Mouse (Mus musculus) limb, embryonic 11.5 days (tissue): Measurements from ENCODE around the gene Dnase2b. TPM values are rescaled to one million over a fixed set of nuclear protein-coding genes. Genes with fewer than 3 reads are reported as not detected.

ENCODE experiments used
- ATAC-seq: fragments of 200-750 bp; cut with Nextera tagmentation; 2 replicates; pipeline ENCODE4 v1.8.0; 2017; ENCODE audit warnings: low read depth; ENCODE audit not compliant: insufficient number of reproducible peaks, low FRiP score, low TSS enrichment
- DNase-seq: peaks from one replicate; pipeline ENCODE4 v3.0.0-alpha.2; 2015; ENCODE audit warnings: low spot score
- H3K27ac ChIP-seq: fragments of 300-500 bp; sonication (generic); replicated peaks from 2 replicates; pipeline ENCODE4 v1.5.1; 2014; ENCODE audit warnings: low read depth, mild to moderate bottlenecking, low read length
- H3K27me3 ChIP-seq: fragments of 300-500 bp; sonication (generic); 2 replicates; pipeline ENCODE4 v1.6.1; 2014; ENCODE audit warnings: mild to moderate bottlenecking, low read length, mixed read lengths; ENCODE audit not compliant: control insufficient read depth, insufficient read depth
- H3K36me3 ChIP-seq: fragments of 300-500 bp; sonication (generic); 2 replicates; pipeline ENCODE4 v1.6.1; 2014; ENCODE audit warnings: mild to moderate bottlenecking, low read length, moderate library complexity, mixed read lengths; ENCODE audit not compliant: control insufficient read depth, insufficient read depth
- H3K4me1 ChIP-seq: fragments of 300-500 bp; sonication (generic); 2 replicates; pipeline ENCODE4 v1.6.1; 2014; ENCODE audit warnings: low read length, mixed read lengths; ENCODE audit not compliant: control insufficient read depth, insufficient read depth
- H3K4me2 ChIP-seq: fragments of 300-500 bp; sonication (generic); 2 replicates; pipeline ENCODE4 v1.6.1; 2014; ENCODE audit warnings: low read depth, mild to moderate bottlenecking, moderate library complexity; ENCODE audit not compliant: severe bottlenecking
- H3K4me3 ChIP-seq: fragments of 300-500 bp; sonication (generic); 2 replicates; pipeline ENCODE4 v1.5.1; 2014; ENCODE audit warnings: low read depth, low read length
- H3K9ac ChIP-seq: fragments of 300-500 bp; sonication (generic); 2 replicates; pipeline ENCODE4 v1.6.1; 2014; ENCODE audit warnings: mild to moderate bottlenecking, low read length
- H3K9me3 ChIP-seq: fragments of 300-500 bp; sonication (generic); 2 replicates; pipeline ENCODE4 v1.6.1; 2016; ENCODE audit warnings: low read length; ENCODE audit not compliant: control insufficient read depth
- WGBS: fragments of 180-500 bp; shearing (Covaris S2); extraction: QIAGEN DNeasy Blood & Tissue Kit; methylation state at CpG from one replicate; pipeline ENCODE4 v1.1.7; 2014; 5-methylcytosine and 5-hydroxymethylcytosine counted together
- polyA plus RNA-seq: library from polyadenylated mRNA; unstranded; fragments of >200 nt; fragmentation: Nextera tagmentation; extraction: Ambion mirVana; gene quantifications from 2 replicates; pipeline ENCODE4 v1.2.1, GENCODE M21; 2014

Gene Dnase2b
- polyA plus RNA-seq, 1 experiment from 2014 or later: not detected

- no peaks in the 10 kb centered on the region for H3K27me3 ChIP-seq
- H3K4me1 ChIP-seq: no peaks in the 10 kb centered on the region
- DNase-seq (no peak), ATAC-seq (no peak)
- no peak overlapping the region for H3K9ac ChIP-seq
- WGBS: 81% methylated on average over 2 of the region's 2 CpGs
- H3K9me3 ChIP-seq: no peaks in the 10 kb centered on the region
- H3K27ac ChIP-seq: no peak overlapping the region
- no peaks in the 10 kb centered on the region for H3K36me3 ChIP-seq
- H3K4me3 ChIP-seq: no peak overlapping the region
- no peak overlapping the region for H3K4me2 ChIP-seq
These were observed 23.8 kb downstream of the Dnase2b start for GRCm38 (mm10) chr3:146591601-146592000.

- H3K36me3 ChIP-seq: no peaks in the 10 kb centered on the region
- no peaks in the 10 kb centered on the region for H3K9me3 ChIP-seq
- no peak for ATAC-seq
- no peak overlapping the region for H3K9ac ChIP-seq
- H3K27ac ChIP-seq: no peak overlapping the region
- WGBS: 88% methylated on average over 7 of the region's 7 CpGs
- no peaks in the 10 kb centered on the region for H3K4me1 ChIP-seq
- H3K4me2 ChIP-seq: no peak overlapping the region
- no peaks in the 10 kb centered on the region for H3K27me3 ChIP-seq
- DNase-seq: no peak
- no peak overlapping the region for H3K4me3 ChIP-seq
These were observed 24.2 kb downstream of the Dnase2b start for GRCm38 (mm10) chr3:146591159-146591558.

GRCm38 (mm10) chr3:146589523-146589922, 25.9 kb downstream of the Dnase2b start:
- Histone ChIP-seq H3K9me3 (no peaks in the 10 kb centered on the region), H3K4me3 (no peak overlapping the region), H3K4me2 (no peak overlapping the region), H3K27me3 (no peaks in the 10 kb centered on the region), H3K9ac (no peak overlapping the region), H3K27ac (no peak overlapping the region), H3K4me1 (no peaks in the 10 kb centered on the region), H3K36me3 (no peaks in the 10 kb centered on the region)
- ATAC-seq (no peak), DNase-seq (peak; percentile 22)
- WGBS: 65% methylated on average over 6 of the region's 6 CpGs

GRCm38 (mm10) chr3:146586616-146587015, 28.8 kb downstream of the Dnase2b start:
- no peak overlapping the region for H3K4me2 ChIP-seq
- H3K36me3 ChIP-seq: no peaks in the 10 kb centered on the region
- H3K9ac ChIP-seq: no peak overlapping the region
- no peaks in the 10 kb centered on the region for H3K9me3 ChIP-seq
- H3K4me3 ChIP-seq: no peak overlapping the region
- H3K27me3 ChIP-seq: no peaks in the 10 kb centered on the region
- H3K27ac ChIP-seq: no peak overlapping the region
- no peak for DNase-seq
- no peak for ATAC-seq
- WGBS: 92% methylated on average over 14 of the region's 14 CpGs
- H3K4me1 ChIP-seq: no peaks in the 10 kb centered on the region

- no peaks in the 10 kb centered on the region for H3K36me3 ChIP-seq
- ATAC-seq: no peak
- H3K4me1 ChIP-seq: no peaks in the 10 kb centered on the region
- DNase-seq: no peak
- WGBS: 77% methylated on average over 5 of the region's 5 CpGs
- H3K4me3 ChIP-seq: no peak overlapping the region
- no peaks in the 10 kb centered on the region for H3K27me3 ChIP-seq
- no peak overlapping the region for H3K9ac ChIP-seq
- H3K9me3 ChIP-seq: no peaks in the 10 kb centered on the region
- no peak overlapping the region for H3K27ac ChIP-seq
- H3K4me2 ChIP-seq: no peak overlapping the region
These were observed 31.5 kb downstream of the Dnase2b start for GRCm38 (mm10) chr3:146583908-146584307.

GRCm38 (mm10) chr3:146583478-146583877, 31.9 kb downstream of the Dnase2b start:
- no peak for DNase-seq
- H3K4me1 ChIP-seq: no peaks in the 10 kb centered on the region
- no peak overlapping the region for H3K4me2 ChIP-seq
- no peaks in the 10 kb centered on the region for H3K36me3 ChIP-seq
- no peak overlapping the region for H3K27ac ChIP-seq
- H3K9ac ChIP-seq: no peak overlapping the region
- H3K4me3 ChIP-seq: no peak overlapping the region
- ATAC-seq: no peak
- H3K9me3 ChIP-seq: no peaks in the 10 kb centered on the region
- WGBS: 87% methylated on average over 4 of the region's 4 CpGs
- no peaks in the 10 kb centered on the region for H3K27me3 ChIP-seq

GRCm38 (mm10) chr3:146580039-146580729, 35.2 kb downstream of the Dnase2b start:
- Histone ChIP-seq H3K4me3 (no peak overlapping the region), H3K27me3 (no peaks in the 10 kb centered on the region), H3K4me1 (no peaks in the 10 kb centered on the region), H3K27ac (no peak overlapping the region), H3K4me2 (no peak overlapping the region), H3K36me3 (no peaks in the 10 kb centered on the region), H3K9me3 (no peaks in the 10 kb centered on the region), H3K9ac (no peak overlapping the region)
- ATAC-seq (no peak), DNase-seq (no peak)
- 90% methylated on average over 3 of the region's 3 CpGs for WGBS

GRCm38 (mm10) chr3:146577591-146577990, 37.8 kb downstream of the Dnase2b start:
- WGBS: 77% methylated on average over 2 of the region's 2 CpGs
- no peak for DNase-seq
- Histone ChIP-seq H3K9ac (no peak overlapping the region), H3K4me3 (no peak overlapping the region), H3K4me2 (no peak overlapping the region), H3K27ac (no peak overlapping the region), H3K27me3 (no peaks in the 10 kb centered on the region), H3K9me3 (no peaks in the 10 kb centered on the region), H3K36me3 (no peaks in the 10 kb centered on the region), H3K4me1 (no peaks in the 10 kb centered on the region)
- no peak for ATAC-seq

- no peak overlapping the region for H3K4me2 ChIP-seq
- 87% methylated on average over 1 of the region's 1 CpGs for WGBS
- ATAC-seq (no peak), DNase-seq (no peak)
- H3K9me3 ChIP-seq: no peaks in the 10 kb centered on the region
- no peaks in the 10 kb centered on the region for H3K27me3 ChIP-seq
- H3K4me1 ChIP-seq: no peaks in the 10 kb centered on the region
- H3K9ac ChIP-seq: no peak overlapping the region
- H3K27ac ChIP-seq: no peak overlapping the region
- no peaks in the 10 kb centered on the region for H3K36me3 ChIP-seq
- no peak overlapping the region for H3K4me3 ChIP-seq
These were observed 44.1 kb downstream of the Dnase2b start for GRCm38 (mm10) chr3:146571341-146571740.
